Mouse (Mus musculus) CD4-positive, CD25-positive, alpha-beta regulatory T cell, adult 2 months (primary cell): ENCODE results near the gene Vegfa.
"Not testable (repeated sequence)": the region's sequence is repeated elsewhere in the genome, so short reads cannot be mapped to it uniquely, and the experiment has no call there.

Experiments
- DNase-seq: peaks from one replicate; pipeline ENCODE4 v3.0.0-alpha.2; 2012; ENCODE audit warnings: low read depth, low spot score

The Vegfa gene

DNA sequence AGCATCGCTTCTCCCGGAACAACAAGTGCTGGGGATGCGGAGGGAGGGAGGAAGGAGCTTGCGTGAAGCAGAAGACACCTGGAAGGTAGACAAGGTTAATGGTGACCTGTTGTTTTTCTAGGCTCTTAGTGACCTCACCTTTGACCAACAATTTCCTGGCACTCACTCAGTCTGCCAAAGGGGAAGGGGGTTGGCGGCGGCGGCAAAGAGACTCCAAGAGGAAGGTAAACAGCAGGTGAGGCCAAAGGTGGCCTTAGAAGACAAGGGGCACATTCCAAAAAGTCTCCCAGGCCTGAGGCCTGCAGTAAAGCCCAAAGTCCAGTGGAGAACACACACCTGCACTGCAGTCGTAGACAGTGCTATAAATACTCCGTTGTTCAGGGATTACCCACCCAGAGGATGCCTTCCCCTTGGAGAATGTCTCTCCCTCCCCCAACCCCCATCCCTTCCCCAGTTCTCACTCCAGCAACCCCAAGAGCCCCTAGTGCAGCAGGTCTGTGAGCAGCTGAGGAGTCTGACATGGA is 35.2 kb downstream of the Vegfa start:
- DNase-seq: no peak

DNA sequence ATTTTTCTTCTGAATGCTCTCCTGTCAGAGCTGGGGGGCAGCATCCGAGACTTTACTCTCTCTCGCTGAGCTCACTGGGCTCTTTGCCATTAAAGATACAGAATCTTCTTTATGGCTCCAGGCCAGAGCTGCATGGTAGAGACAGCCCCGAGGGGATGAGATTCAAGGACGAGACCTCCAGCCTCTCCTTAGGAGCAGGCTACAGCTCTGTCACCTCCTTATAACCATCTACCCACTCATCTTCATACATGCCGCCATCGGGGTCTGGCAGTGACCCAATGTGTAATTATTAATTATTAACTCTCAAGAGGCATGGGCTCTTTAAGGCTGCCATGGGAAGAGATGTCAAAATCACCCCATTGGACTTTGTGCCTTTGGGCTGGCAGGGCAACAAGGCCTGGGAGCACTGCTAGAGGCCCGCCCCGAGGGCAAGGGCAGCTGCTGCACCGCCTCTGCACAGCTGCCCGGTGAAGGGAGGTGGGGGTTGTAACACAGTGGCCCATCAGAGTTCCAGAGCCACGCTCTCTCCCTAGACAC is 37.8 kb downstream of the Vegfa start:
- no peak for DNase-seq

DNA sequence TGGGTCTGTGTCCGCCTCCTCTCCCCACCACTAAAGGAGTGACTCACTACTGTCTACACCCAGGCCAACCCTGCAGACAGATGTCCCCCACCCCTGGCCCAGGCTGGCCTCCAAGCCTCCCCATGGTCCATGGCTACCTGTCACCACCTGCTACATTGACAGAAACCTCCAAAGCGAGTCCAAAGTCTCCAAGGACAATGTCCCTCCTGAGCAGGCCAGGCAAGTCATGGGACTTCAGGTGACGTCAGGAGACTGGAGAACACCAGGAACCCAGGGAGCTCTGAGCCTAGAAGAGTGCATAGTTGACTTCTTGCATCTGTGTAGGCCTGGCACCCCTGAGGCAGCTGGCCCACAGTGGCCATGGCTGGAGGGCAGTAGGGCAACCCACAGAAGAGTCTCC is 45.3 kb downstream of the Vegfa start:
- DNase-seq: no peak

DNA sequence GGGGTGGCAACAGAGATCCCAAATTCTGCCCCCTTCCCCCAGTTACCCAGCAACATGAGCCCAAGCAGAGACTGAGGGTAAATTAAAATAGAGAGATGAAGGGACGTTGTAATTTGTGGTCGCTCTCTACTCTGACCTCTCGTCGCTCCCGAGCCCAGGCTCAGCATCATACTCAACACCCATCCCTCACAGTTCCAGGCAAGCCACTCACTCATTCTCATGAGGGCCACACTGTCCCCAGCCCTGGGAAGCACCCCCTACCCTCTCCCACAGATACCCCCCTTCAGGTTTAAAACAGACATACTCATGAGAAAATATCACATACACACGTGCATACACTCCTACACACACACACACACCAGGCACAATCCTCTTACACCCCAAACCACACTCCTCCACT is 45.8 kb downstream of the Vegfa start:
- no peak for DNase-seq

DNA sequence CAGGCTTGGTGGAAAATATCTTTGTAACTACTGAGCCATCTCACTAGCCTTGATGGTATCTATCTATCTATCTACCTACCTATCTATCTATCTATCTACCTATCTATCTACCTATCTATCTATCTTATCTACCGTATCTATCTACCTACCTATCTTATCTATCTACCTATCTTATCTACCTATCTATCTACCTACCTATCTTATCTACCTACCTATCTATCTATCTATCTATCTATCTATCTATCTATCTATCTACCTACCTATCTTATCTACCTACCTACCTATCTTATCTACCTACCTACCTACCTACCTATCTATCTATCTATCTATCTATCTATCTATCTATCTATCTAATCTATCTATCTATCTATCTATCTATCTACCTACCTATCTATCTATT is 49.0 kb downstream of the Vegfa start:
- DNase-seq: not testable (repeated sequence)

DNA sequence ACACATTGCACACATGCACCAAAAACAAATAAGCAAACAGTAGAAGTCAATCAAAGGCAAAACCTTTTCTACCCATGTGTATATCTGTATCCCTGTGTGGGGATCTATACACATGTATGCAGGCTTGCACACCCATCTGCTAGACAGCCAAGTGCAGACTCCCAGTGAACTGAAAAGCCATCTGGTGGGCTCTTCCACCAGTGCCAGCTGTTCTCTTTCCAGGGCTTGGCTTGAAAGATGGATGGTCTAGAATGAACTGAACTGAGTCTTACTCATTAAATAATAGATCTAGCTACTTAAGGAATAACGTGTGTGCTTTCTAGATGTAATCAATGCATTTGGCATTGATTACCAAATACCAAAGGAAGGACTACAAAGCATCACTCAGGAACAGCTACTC is 50.3 kb downstream of the Vegfa start:
- no peak for DNase-seq

DNA sequence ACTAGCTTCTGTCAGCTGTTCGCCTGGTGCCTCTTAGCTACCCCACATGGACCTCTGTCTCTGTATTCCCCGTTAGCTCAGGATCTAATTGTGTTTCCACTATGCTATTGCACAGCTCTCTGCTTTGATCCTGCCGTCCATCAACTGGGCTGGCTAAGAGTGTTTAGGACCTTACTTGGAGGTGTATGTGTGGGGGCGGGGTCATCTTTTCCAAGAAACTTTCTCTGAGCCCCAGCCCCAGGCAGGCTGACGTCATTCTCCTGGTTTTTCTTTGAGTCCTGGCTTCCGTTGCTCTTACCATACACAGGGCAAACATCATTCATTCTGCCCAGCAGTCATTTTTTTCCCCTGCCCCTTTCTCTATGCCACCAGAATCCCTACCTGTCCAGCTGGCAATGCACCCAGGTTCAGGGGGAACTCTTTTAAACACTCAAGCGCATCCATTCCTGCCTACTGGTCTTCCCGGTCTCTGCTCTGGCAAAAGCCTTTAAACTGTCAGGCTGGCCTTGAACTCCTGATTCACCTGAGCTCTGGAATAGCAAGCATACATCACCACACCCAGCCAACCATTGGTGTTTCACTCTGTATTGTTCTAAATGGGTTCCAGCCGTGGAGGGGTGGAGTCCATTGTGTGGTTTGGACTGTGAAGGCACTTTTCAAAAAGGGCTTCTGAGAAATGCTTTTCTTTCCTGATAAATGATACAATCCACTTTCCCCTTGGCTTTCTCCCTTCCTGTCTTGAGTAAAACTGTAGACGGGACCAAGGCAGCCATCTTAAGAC is 53.0 kb downstream of the Vegfa start:
- no peak for DNase-seq

DNA sequence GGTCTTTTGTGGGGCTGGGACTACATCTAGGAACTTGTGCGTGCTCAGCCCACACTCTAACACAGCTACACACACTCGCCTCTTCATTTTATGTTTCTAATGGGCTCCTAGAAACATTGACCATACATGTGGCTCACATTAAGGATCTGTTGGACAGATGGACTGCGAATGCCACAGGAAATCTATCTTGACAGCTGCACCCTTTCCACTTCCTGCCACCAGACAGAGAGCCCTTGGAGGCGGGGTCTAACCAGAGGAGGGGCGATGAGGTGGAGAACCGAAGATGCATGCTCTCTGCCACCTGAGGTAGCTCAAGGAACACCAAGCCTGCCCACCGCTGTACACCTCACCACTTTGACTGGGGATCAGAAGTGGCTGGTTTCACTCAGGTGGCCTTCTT is 57.7 kb downstream of the Vegfa start:
- peak; percentile 44 for DNase-seq

DNA sequence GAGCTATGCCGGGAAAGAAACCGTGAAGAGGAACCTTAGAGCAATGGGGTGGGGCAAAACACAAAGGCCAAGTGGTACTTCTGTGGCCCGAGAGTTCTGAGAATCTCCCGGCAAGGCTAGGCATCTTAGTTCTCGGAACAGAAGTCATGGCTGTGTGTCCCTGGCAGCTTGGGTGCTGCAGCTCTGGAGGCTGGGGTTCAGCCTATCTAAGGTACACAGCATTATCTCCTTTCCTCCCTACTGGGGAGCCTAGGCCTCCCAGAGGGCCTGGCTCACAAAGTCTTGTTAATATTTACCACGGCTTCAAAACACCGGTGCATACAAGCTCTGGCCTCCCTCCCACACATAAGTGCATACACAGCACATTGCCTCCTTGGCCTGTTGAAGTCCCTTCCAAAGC is 59.0 kb downstream of the Vegfa start:
- DNase-seq: no peak

DNA sequence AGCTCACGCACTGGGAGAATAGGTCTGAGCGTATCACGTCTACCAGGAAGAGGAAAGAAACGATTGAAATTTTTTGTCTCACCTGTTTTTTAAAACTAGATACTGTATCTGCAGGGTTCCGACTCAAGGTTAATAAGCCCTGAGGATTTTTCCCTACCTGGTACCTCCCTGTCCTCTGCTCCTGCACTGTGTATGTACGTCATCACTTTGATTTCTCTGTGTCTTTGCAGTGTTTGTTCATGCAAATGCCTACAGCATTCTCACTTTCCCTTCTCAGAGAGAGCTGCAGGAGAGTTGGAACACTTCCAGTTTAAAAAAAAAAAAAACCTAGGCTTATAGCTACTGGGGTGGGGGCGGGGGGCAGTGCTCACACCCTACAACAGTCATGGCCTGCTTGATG is 59.8 kb downstream of the Vegfa start:
- DNase-seq: no peak

DNA sequence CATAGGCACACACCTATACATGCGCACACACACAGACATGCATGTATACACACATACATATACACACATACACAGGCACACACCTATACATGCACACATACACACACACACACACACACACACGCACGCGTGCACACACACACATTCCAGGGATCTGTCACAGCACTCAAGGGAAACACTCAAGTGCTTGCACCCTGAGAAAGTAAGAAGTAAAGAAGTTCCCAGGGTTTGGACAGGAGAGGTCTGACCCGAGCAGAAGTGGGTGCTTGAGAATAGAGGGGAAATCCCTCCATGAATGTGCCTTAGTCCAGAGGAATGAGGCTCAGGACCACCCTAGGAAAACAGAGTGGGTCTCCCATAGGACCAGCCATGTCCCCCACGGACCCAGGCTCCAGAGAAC is 60.4 kb downstream of the Vegfa start:
- no peak for DNase-seq

DNA sequence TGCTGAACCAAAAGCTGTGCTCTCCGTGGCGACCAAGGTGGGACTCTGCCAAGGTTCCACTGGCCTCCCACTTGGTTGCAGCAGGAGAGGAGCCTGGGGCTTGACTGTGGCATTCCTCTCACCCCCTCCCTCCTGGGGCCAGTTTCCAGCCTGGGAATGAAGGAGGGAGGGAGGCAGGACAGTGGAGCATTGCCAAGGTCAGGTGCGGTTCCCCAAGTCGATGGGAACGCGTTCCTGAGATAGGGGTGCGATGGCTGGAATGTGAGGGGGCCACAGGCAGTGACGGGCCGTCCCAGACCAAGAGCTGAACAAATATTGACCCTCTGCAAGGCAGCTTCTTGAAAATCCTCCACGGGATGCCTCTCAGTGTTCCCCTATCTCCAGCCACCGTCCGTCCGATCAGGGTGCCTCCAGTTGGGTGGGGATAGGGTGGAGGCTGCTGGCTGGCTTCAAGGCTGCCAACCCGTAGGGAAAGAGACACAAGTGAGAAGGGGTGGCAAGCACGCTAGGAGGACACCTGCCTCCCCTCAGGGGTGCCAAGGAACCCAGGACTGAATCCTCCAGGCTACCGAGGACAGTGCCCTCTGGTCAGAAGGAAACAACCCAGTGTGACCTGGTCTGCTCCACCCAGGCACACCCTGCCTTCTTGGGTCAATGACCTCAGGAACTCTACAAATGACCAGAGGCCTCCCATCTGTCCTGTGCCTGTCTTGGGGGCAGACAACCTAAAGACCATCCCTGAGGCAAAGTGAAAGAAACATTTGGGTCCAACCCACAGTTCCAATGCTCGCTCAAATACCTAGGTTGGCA is 61.2 kb downstream of the Vegfa start:
- no peak for DNase-seq

DNA sequence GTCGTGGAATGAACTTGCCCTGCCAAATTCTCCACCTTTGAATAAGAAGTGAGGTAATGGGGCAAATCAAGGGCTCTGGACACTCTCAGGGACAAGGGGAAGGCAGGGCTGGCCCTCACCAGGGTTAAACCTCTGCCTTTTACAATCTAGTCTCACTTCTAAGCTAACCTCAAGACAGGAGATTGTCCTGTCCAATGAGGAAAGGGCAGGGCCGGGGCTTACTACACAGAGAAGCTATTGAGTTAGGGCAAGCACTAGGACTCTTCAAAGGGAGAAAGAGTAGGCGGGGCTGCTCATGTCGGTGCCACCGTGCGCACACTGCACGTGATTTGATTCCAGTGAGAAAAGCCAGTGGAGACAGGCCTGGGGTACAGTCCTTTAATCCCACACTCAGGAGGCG is 62.6 kb downstream of the Vegfa start:
- DNase-seq: no peak

DNA sequence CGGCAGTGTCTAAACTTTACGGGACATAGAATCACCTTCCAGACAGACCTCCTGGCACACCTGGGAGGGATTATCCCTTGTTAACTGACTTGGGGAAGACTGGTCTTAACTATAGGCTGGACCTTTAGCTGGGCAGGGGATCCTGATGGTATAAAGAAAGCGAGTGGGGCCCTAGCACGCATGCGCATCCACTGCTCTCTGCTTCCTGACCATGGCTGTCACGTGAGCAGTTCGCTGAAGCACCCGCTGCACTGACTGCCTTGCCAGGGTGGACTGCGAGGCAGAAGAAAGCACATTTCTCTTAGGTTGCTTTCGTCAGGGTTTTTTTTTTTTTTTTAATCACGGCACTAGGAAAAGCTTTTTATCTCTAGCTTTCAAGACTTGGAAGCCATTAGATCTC is 63.8 kb downstream of the Vegfa start:
- peak; percentile 5 for DNase-seq
